Mouse (Mus musculus) gastrocnemius, postnatal 10 days (tissue): ENCODE data around the gene Cd93. TPM values are rescaled to one million over a fixed set of nuclear protein-coding genes. Genes with fewer than 3 reads are reported as not detected.

Experiments
- DNase-seq: peaks from one replicate; pipeline ENCODE4 v3.0.0; 2021; ENCODE audit warnings: mixed read lengths
- total RNA-seq, 2 experiments: library from RNA; stranded (reverse); gene quantifications; 2 replicates each; pipeline ENCODE4 v1.2.3; 2021

Cd93 gene
- total RNA-seq, 2 experiments from 2014 or later = 74.8 to 93.5 TPM

- no peak for DNase-seq
Measured at GRCm38 (mm10) chr2:148442172-148442571, 1.2 kb downstream of the Cd93 start.

GRCm38 (mm10) chr2:148441421-148441820 lies 1.9 kb downstream of the Cd93 start:
- no peak for DNase-seq

- DNase-seq = no peak
Measured at GRCm38 (mm10) chr2:148439691-148440276, 3.6 kb downstream of the Cd93 start.

GRCm38 (mm10) chr2:148436285-148436684 lies 7.1 kb downstream of the Cd93 start:
- no peak for DNase-seq

GRCm38 (mm10) chr2:148432346-148432745 lies 11.0 kb downstream of the Cd93 start:
- DNase-seq = no peak

GRCm38 (mm10) chr2:148430941-148431340 lies 12.4 kb downstream of the Cd93 start:
- DNase-seq = no peak

GRCm38 (mm10) chr2:148429001-148429505 lies 14.3 kb downstream of the Cd93 start:
- no peak for DNase-seq

- no peak for DNase-seq
Measured at GRCm38 (mm10) chr2:148428523-148428922, 14.8 kb downstream of the Cd93 start.

GRCm38 (mm10) chr2:148427553-148427952 lies 15.8 kb downstream of the Cd93 start:
- no peak for DNase-seq

GRCm38 (mm10) chr2:148425709-148426382 lies 17.5 kb downstream of the Cd93 start:
- DNase-seq = no peak

GRCm38 (mm10) chr2:148421706-148422105 lies 21.7 kb downstream of the Cd93 start:
- no peak for DNase-seq

- DNase-seq = no peak
Measured at GRCm38 (mm10) chr2:148421112-148421511, 22.3 kb downstream of the Cd93 start.

- no peak for DNase-seq
Measured at GRCm38 (mm10) chr2:148419776-148420175, 23.6 kb downstream of the Cd93 start.

GRCm38 (mm10) chr2:148419151-148419550 lies 24.2 kb downstream of the Cd93 start:
- DNase-seq = no peak

GRCm38 (mm10) chr2:148409821-148410220 lies 33.5 kb downstream of the Cd93 start:
- no peak for DNase-seq

GRCm38 (mm10) chr2:148409141-148409540 lies 34.2 kb downstream of the Cd93 start:
- peak; percentile 79 for DNase-seq

GRCm38 (mm10) chr2:148408761-148409120 lies 34.6 kb downstream of the Cd93 start:
- no peak for DNase-seq

- peak; percentile 56 for DNase-seq
Measured at GRCm38 (mm10) chr2:148407870-148408760, 35.2 kb downstream of the Cd93 start, which contains the start of gene Thbd. TSS of gene Thbd (minus strand) at chr2:148408188.

- peak; percentile 58 for DNase-seq
Measured at GRCm38 (mm10) chr2:148406971-148407869, 36.1 kb downstream of the Cd93 start.

- peak; percentile 18 for DNase-seq
Measured at GRCm38 (mm10) chr2:148406160-148406970, 37.0 kb downstream of the Cd93 start.

- DNase-seq = no peak
Measured at GRCm38 (mm10) chr2:148404906-148405305, 38.5 kb downstream of the Cd93 start.
